Mouse (Mus musculus): ENCODE results near the gene Aptx. TPM values are rescaled to one million over a fixed set of nuclear protein-coding genes. Genes with fewer than 3 reads are reported as not detected.

The Aptx gene
- 10 to 100 TPM; 23.6 to 26.7 TPM for total RNA-seq (2021)
- long read RNA-seq, experiment 1, full-length matches to known transcripts, result 8 of 16 reads
- long read RNA-seq, experiment 1, partial matches to known transcripts, result 3 of 16 reads
- long read RNA-seq, experiment 1, other reads (novel, unspliced or antisense), result 5 of 16 reads
- long read RNA-seq, experiment 2, full-length matches to known transcripts, result 26 of 37 reads
- long read RNA-seq, experiment 2, partial matches to known transcripts, result 6 of 37 reads
- long read RNA-seq, experiment 2, other reads (novel, unspliced or antisense), result 5 of 37 reads

- DNase-seq (ENCODE audit: low spot score in 2 of 2), result peak; percentile 97
Measured at GRCm38 (mm10) chr4:40702797-40703709, at the start of gene Aptx. Aptx (minus strand) TSS chr4:40703194.

- no peak for DNase-seq (ENCODE audit: low spot score in 2 of 2)
Measured at GRCm38 (mm10) chr4:40735351-40735750, 32.4 kb upstream of the Aptx start.

- DNase-seq (ENCODE audit: low spot score in 2 of 2), result no peak
Measured at GRCm38 (mm10) chr4:40731262-40731661, 28.3 kb upstream of the Aptx start.

GRCm38 (mm10) chr4:40727247-40727646 is 24.3 kb upstream of the Aptx start:
- DNase-seq (ENCODE audit: low spot score in 2 of 2), result no peak

GRCm38 (mm10) chr4:40725554-40725953 is 22.6 kb upstream of the Aptx start:
- DNase-seq (ENCODE audit: low spot score in 2 of 2), result no peak

GRCm38 (mm10) chr4:40725141-40725540 is 22.1 kb upstream of the Aptx start:
- no peak for DNase-seq (ENCODE audit: low spot score in 2 of 2)

- peak in 1 of 2 experiments; percentile 87 for DNase-seq (ENCODE audit: low spot score in 2 of 2)
Measured at GRCm38 (mm10) chr4:40722687-40723460, 19.9 kb upstream of the Aptx start.

GRCm38 (mm10) chr4:40722011-40722666 is 19.1 kb upstream of the Aptx start, which contains the start of gene Dnaja1:
Dnaja1 (plus strand) TSS chr4:40722150.
- DNase-seq (ENCODE audit: low spot score in 2 of 2), result peak; percentile 97

- DNase-seq (ENCODE audit: low spot score in 2 of 2), result no peak
Measured at GRCm38 (mm10) chr4:40720910-40721309, 17.9 kb upstream of the Aptx start.

- DNase-seq (ENCODE audit: low spot score in 2 of 2), result no peak
Measured at GRCm38 (mm10) chr4:40717141-40717540, 14.1 kb upstream of the Aptx start.

- no peak for DNase-seq (ENCODE audit: low spot score in 2 of 2)
Measured at GRCm38 (mm10) chr4:40703710-40704275, 799 bp upstream of the Aptx start.

GRCm38 (mm10) chr4:40701796-40702195 is 1.2 kb downstream of the Aptx start:
- DNase-seq (ENCODE audit: low spot score in 2 of 2), result no peak

GRCm38 (mm10) chr4:40700216-40700615 is 2.8 kb downstream of the Aptx start:
- DNase-seq (ENCODE audit: low spot score in 2 of 2), result no peak

GRCm38 (mm10) chr4:40697059-40697458 is 5.9 kb downstream of the Aptx start:
- no peak for DNase-seq (ENCODE audit: low spot score in 2 of 2)

- no peak for DNase-seq (ENCODE audit: low spot score in 2 of 2)
Measured at GRCm38 (mm10) chr4:40691100-40691499, 11.9 kb downstream of the Aptx start.

- DNase-seq (ENCODE audit: low spot score in 2 of 2), result no peak
Measured at GRCm38 (mm10) chr4:40683306-40683705, 19.7 kb downstream of the Aptx start.

GRCm38 (mm10) chr4:40682359-40682758 is 20.6 kb downstream of the Aptx start:
- no peak for DNase-seq (ENCODE audit: low spot score in 2 of 2)

GRCm38 (mm10) chr4:40681908-40682307 is 21.1 kb downstream of the Aptx start:
- DNase-seq (ENCODE audit: low spot score in 2 of 2), result peak; percentile 69 to 74

GRCm38 (mm10) chr4:40680250-40680860 is 22.6 kb downstream of the Aptx start:
- DNase-seq (ENCODE audit: low spot score in 2 of 2), result no peak

GRCm38 (mm10) chr4:40677132-40677531 is 25.9 kb downstream of the Aptx start:
- DNase-seq (ENCODE audit: low spot score in 2 of 2), result no peak
